In genomic region chr5:115908251-115908650, GRCm38 (mm10) we compare ENCODE assay signal across 9 mouse cellular contexts.
DNase-seq lines count a peak whose midpoint lies in the region; TF ChIP-seq lines count a peak whose summit lies in the region.
"Had no signal": no experiment of that assay in that cellular context is flagged by ENCODE, and none has a peak within 500 bp of the region (broad histone marks: within the 10 kb centered on the region; RNA-seq: fewer than 3 reads in every experiment).

No protein-coding gene starts in this region.

- intact Hi-C loops in gastrocnemius, adult 2 months (cut with DNase I) = no loop called here

- WGBS in limb, embryonic 10.5 days = 22% methylated on average over 10 of the region's 10 CpGs

- H3K9me3 ChIP-seq in limb, embryonic 10.5 days (replicated peaks) = no peaks in the 10 kb centered on the region

- no peaks in the 10 kb centered on the region for H3K27me3 ChIP-seq in limb, embryonic 10.5 days (ENCODE audit: low read depth, poor library complexity, severe bottlenecking)

- peak overlapping the region; percentile 30 for H3K4me3 ChIP-seq in gastrocnemius, adult 2 months
- H3K4me3 ChIP-seq in limb, embryonic 10.5 days = peak overlapping the region; percentile 21
- H3K4me3 ChIP-seq: myocyte had no signal

- no peak overlapping the region for H3K27ac ChIP-seq in gastrocnemius, adult 2 months
- no peak overlapping the region for H3K27ac ChIP-seq in limb, embryonic 10.5 days

- TF ChIP-seq CTCF in gastrocnemius, adult 2 months (IDR thresholded peaks at IDR 0.05) = no peak

- DNase-seq in gastrocnemius, adult 2 months = no peak
- DNase-seq in gastrocnemius, postnatal 25 days = no peak
- DNase-seq in cerebellum, adult 9-10 months = peak; percentile 74
- peak; percentile 55 to 80 for DNase-seq in frontal cortex, adult 2 months (ENCODE audit: extremely low spot score in 1 of 2, low spot score in 1 of 2)
- DNase-seq in limb, embryonic 10.5 days (ENCODE audit: low spot score) = peak; percentile 46
- DNase-seq in retina, embryonic 14.5 days (ENCODE audit: low spot score) = peak; percentile 74
- no peak for DNase-seq in spleen, adult 18-20 months
- DNase-seq in thymus, postnatal 4 days = no peak

- H3K4me1 ChIP-seq in limb, embryonic 10.5 days = peaks cover 32% of the 10 kb centered on the region

- peaks cover 12% of the 10 kb centered on the region; the same call in 1 of the 2 replicates for H3K36me3 ChIP-seq in limb, embryonic 10.5 days

Comparison
In these comparisons a context has a peak if more than half of its experiments do, and no peak if none do; other contexts are left out.
1. DNase-seq: peak in cerebellum, adult 9-10 months (single experiment), frontal cortex, adult 2 months (2 of 2), limb, embryonic 10.5 days (single experiment) and retina, embryonic 14.5 days (single experiment); none in gastrocnemius, adult 2 months (single experiment), gastrocnemius, postnatal 25 days (single experiment), spleen, adult 18-20 months (0 of 2) and thymus, postnatal 4 days (single experiment).